Mouse (Mus musculus): ENCODE measurements around the gene Gm9733. TPM values are rescaled to one million over a fixed set of nuclear protein-coding genes. Genes with fewer than 3 reads are reported as not detected.
"Not testable (repeated sequence)": the region's sequence is repeated elsewhere in the genome, so short reads cannot be mapped to it uniquely, and the experiment has no call there.

The Gm9733 gene
- polyA plus RNA-seq (2015; fragmentation: Nextera tagmentation; extraction: Ambion mirVana), result not detected in 2 replicates

DNA sequence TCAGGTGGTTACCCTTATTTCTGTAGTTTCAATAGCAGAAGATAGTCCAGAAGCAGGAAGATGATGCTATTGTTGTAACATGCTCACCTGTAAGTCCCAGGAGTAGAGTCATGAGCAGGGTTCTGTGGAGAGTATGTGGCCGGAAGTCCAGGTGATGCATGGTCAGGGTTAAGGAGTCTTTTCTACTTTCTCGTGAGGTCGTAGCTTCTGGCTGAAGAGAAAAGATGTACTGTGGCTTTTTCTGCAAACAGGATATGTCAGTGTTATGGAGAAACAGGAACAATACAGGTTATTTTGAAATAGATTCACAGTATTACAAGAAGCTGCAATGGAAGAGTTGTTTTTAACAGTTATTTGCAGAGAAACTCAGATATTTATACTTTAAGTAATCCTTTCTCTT lies at the start of gene Gm9733:
TSS of gene Gm9733 (minus strand) at position 240 of the 400 bp plus-strand sequence.
- H3K9me3 ChIP-seq, result no peaks in the 10 kb centered on the region
- H3K4me1 ChIP-seq (replicated peaks), result no peaks in the 10 kb centered on the region
- no peak within 1 kb of the TSS for H3K9ac ChIP-seq
- WGBS, result 88% methylated on average over 3 of the region's 3 CpGs
- no peaks in the 10 kb centered on the region for H3K36me3 ChIP-seq
- H3K27ac ChIP-seq, result no peak within 1 kb of the TSS
- no peak within 1 kb of the TSS for H3K4me2 ChIP-seq
- no peaks in the 10 kb centered on the region for H3K27me3 ChIP-seq
- no peak for ATAC-seq (ENCODE audit: low FRiP score)
- no peak within 1 kb of the TSS for H3K4me3 ChIP-seq

- not testable (repeated sequence) for H3K4me1 ChIP-seq (replicated peaks); H3K27me3 ChIP-seq; H3K27ac ChIP-seq; ATAC-seq (ENCODE audit: low FRiP score); H3K4me3 ChIP-seq; H3K9me3 ChIP-seq; H3K36me3 ChIP-seq; H3K9ac ChIP-seq; H3K4me2 ChIP-seq
- 81% methylated on average over 3 of the region's 3 CpGs for WGBS
Observed at GRCm38 (mm10) chr3:15355690-15356089, 23.6 kb upstream of the Gm9733 start.

DNA sequence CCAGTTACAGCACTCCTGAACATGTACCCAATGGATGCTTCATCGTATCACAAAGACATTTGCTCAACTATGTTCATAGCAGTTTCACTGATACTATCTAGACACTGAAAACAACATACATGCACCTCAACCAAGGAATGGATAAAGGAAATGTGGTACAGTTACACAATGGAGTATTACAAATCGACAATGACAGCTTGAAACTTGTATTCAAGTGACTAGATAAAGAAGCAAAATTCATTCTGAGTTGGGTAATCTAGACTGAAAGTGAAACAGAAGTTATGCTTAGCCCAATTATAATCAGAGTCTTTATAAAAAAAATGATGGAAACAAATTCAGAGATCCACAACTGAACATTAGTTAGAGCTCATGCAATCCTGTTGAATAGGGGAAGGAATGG lies 18.2 kb upstream of the Gm9733 start:
- H3K27me3 ChIP-seq; H3K27ac ChIP-seq; H3K9me3 ChIP-seq; H3K4me3 ChIP-seq; H3K4me2 ChIP-seq; H3K36me3 ChIP-seq; H3K4me1 ChIP-seq (replicated peaks); H3K9ac ChIP-seq; ATAC-seq (ENCODE audit: low FRiP score): not testable (repeated sequence)
- WGBS, result 86% methylated on average over 1 of the region's 2 CpGs

DNA sequence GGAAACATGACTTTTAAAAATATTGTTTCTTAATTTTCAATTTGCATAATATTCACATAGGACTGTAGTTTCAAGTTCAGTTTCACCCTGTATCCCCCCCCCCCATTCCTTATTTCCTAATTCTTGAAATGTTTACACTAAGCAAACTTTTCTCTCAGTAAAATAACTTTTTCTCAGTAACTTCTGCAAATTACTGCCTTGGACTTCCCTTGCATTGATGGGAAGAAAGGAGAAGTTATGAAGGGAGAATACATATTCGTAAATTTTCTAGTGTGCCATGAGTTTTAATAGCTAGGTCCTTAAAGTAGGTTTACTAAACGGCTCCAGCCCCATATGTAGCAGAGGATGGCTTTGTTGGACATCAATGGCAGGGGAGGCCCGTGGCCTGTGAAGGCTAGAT lies 13.5 kb upstream of the Gm9733 start:
- H3K4me2 ChIP-seq; H3K9me3 ChIP-seq; H3K4me3 ChIP-seq; H3K9ac ChIP-seq; H3K27me3 ChIP-seq; H3K27ac ChIP-seq; H3K36me3 ChIP-seq; ATAC-seq (ENCODE audit: low FRiP score); H3K4me1 ChIP-seq (replicated peaks): not testable (repeated sequence)
- WGBS, result 66% methylated on average over 3 of the region's 3 CpGs

DNA sequence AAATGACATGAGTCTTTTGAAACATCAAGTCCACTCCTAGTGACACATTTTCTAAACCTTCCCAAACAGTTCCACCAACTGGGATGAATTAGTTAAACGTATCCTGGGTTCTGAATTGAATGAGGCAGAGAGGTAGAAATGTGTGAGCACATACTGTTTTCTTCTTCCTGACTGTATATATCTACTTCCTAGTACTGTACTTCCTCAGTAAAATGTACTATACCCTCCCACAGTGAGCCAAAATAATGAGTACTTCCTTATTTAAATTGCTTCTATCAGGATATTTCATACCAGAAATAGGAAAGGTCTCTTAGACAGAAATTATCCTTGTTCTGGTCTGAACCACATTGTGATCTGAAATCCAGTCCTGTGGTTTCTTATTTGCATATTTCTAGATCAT lies 8.2 kb upstream of the Gm9733 start:
- no peaks in the 10 kb centered on the region for H3K9me3 ChIP-seq
- no peak overlapping the region for H3K4me2 ChIP-seq
- H3K36me3 ChIP-seq, result no peaks in the 10 kb centered on the region
- no peak overlapping the region for H3K27ac ChIP-seq
- no peaks in the 10 kb centered on the region for H3K4me1 ChIP-seq (replicated peaks)
- WGBS, result 71% methylated on average over 1 of the region's 1 CpGs
- no peak overlapping the region for H3K9ac ChIP-seq
- no peaks in the 10 kb centered on the region for H3K27me3 ChIP-seq
- ATAC-seq (ENCODE audit: low FRiP score), result no peak
- no peak overlapping the region for H3K4me3 ChIP-seq

DNA sequence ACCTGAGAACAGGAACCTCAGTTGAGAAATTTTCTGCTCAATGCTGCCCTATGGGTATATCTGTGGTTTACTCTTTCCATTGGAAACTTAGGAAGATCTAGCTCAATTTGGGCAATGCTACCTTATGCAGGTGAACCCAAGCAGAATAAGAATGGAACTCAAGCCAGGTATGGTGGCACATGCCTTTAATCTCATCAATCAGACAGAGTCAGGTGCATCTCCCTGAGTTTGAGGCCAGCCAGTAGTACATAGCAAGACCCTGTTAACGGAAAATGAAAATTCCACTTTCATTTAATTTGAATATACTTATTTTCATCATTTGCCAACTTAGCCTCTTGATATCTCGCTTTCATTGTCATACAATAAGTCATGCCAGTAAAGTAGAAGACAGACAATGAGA lies 2.1 kb upstream of the Gm9733 start:
- no peak overlapping the region for H3K4me2 ChIP-seq
- no peaks in the 10 kb centered on the region for H3K4me1 ChIP-seq (replicated peaks)
- no peaks in the 10 kb centered on the region for H3K36me3 ChIP-seq
- 74% methylated on average over 2 of the region's 2 CpGs for WGBS
- no peak for ATAC-seq (ENCODE audit: low FRiP score)
- no peak overlapping the region for H3K4me3 ChIP-seq
- H3K27me3 ChIP-seq, result no peaks in the 10 kb centered on the region
- H3K27ac ChIP-seq, result no peak overlapping the region
- no peak overlapping the region for H3K9ac ChIP-seq
- no peaks in the 10 kb centered on the region for H3K9me3 ChIP-seq

- no peaks in the 10 kb centered on the region for H3K27me3 ChIP-seq
- H3K4me2 ChIP-seq, result no peak overlapping the region
- 75% methylated on average over 3 of the region's 3 CpGs for WGBS
- ATAC-seq (ENCODE audit: low FRiP score), result no peak
- H3K9me3 ChIP-seq, result no peaks in the 10 kb centered on the region
- H3K9ac ChIP-seq, result no peak overlapping the region
- H3K27ac ChIP-seq, result no peak overlapping the region
- no peak overlapping the region for H3K4me3 ChIP-seq
- H3K36me3 ChIP-seq, result no peaks in the 10 kb centered on the region
- H3K4me1 ChIP-seq (replicated peaks), result no peaks in the 10 kb centered on the region
Observed at GRCm38 (mm10) chr3:15331545-15331944, 557 bp downstream of the Gm9733 start.

DNA sequence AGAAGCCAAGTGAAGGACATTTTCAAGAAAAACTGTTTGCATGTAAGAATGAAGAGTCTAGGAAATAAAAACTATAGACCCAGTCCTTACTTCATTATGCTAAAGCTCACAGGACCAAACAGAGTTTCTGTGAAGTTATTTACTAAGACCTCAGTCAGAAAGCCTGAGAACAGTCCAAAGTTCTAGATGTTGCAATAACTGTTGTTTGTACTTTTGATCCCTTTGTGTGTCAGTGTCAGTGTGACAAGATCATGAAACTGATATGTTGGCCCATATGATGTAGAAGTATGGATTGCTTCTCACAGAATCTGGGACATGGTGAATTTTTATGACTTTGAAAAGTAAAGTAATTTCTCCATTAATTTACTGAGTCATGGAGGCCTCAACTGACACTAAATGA lies 2.6 kb downstream of the Gm9733 start:
- Histone ChIP-seq H3K27ac (no peak overlapping the region), H3K27me3 (no peaks in the 10 kb centered on the region), H3K36me3 (no peaks in the 10 kb centered on the region), H3K9me3 (no peaks in the 10 kb centered on the region), H3K9ac (no peak overlapping the region), H3K4me3 (no peak overlapping the region), H3K4me2 (no peak overlapping the region), H3K4me1 (replicated peaks) (no peaks in the 10 kb centered on the region)
- no peak for ATAC-seq (ENCODE audit: low FRiP score)

GRCm38 (mm10) chr3:15284424-15285328 lies 47.4 kb downstream of the Gm9733 start:
- Histone ChIP-seq H3K4me2 (no peak overlapping the region), H3K9me3 (no peaks in the 10 kb centered on the region), H3K27ac (no peak overlapping the region), H3K9ac (no peak overlapping the region), H3K4me1 (replicated peaks) (no peaks in the 10 kb centered on the region), H3K27me3 (no peaks in the 10 kb centered on the region), H3K36me3 (no peaks in the 10 kb centered on the region), H3K4me3 (no peak overlapping the region)
- no peak for ATAC-seq (ENCODE audit: low FRiP score)
- 89% methylated on average over 6 of the region's 6 CpGs for WGBS

GRCm38 (mm10) chr3:15275899-15276526 lies 56.1 kb downstream of the Gm9733 start:
- H3K36me3 ChIP-seq, result no peaks in the 10 kb centered on the region
- no peak overlapping the region for H3K4me3 ChIP-seq
- no peak for ATAC-seq (ENCODE audit: low FRiP score)
- no peak overlapping the region for H3K9ac ChIP-seq
- H3K4me1 ChIP-seq (replicated peaks), result no peaks in the 10 kb centered on the region
- H3K4me2 ChIP-seq, result no peak overlapping the region
- H3K27ac ChIP-seq, result no peak overlapping the region
- H3K27me3 ChIP-seq, result no peaks in the 10 kb centered on the region
- 83% methylated on average over 5 of the region's 5 CpGs for WGBS
- H3K9me3 ChIP-seq, result no peaks in the 10 kb centered on the region

DNA sequence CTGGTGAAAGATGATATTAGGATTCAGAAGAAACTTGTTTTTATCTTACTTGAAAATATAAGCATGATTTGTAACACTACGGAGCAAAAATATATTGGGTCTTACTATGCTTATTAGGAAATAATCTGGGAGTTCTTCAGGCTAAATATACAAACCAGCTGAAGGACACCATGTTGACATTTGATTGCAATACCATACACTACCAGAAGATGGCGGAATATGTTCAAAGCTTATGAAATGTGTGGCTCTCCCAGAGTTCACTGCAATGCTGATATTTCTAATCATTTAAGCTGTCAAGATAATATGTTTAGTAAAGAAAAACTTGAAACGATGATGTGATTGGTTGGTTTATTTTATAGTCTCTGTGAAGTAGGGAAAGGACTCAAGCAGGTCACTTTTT lies 67.7 kb downstream of the Gm9733 start:
- H3K9me3 ChIP-seq, result no peaks in the 10 kb centered on the region
- H3K27me3 ChIP-seq, result no peaks in the 10 kb centered on the region
- H3K4me1 ChIP-seq (replicated peaks), result no peaks in the 10 kb centered on the region
- H3K27ac ChIP-seq, result no peak overlapping the region
- WGBS, result 13% methylated on average over 3 of the region's 3 CpGs
- H3K9ac ChIP-seq, result no peak overlapping the region
- H3K4me3 ChIP-seq, result no peak overlapping the region
- H3K36me3 ChIP-seq, result no peaks in the 10 kb centered on the region
- H3K4me2 ChIP-seq, result no peak overlapping the region
- ATAC-seq (ENCODE audit: low FRiP score), result no peak

DNA sequence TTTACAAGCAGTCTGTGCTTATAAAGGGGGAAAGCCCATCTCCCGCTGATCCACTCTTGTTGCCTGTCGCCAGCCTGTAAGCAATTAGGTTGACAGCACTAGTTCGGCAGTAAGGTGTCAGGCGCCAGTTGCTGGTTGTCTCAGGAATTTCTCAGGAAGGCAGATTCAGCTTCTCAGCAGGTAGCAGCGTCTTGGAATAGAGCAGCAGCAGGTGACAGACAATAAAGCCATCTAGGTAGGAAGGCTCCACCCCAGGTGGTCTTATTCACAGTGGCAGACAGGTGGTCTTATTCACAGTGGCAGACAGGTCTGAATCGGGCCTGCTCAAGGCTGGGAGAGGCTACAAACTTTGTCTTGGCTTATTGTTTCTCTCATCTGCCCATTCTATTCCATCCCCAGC lies 76.4 kb downstream of the Gm9733 start:
- H3K4me1 ChIP-seq (replicated peaks), result no peaks in the 10 kb centered on the region
- H3K9me3 ChIP-seq, result no peaks in the 10 kb centered on the region
- no peaks in the 10 kb centered on the region for H3K27me3 ChIP-seq
- H3K4me2 ChIP-seq, result no peak overlapping the region
- no peak overlapping the region for H3K4me3 ChIP-seq
- ATAC-seq (ENCODE audit: low FRiP score), result no peak
- H3K9ac ChIP-seq, result no peak overlapping the region
- H3K36me3 ChIP-seq, result no peaks in the 10 kb centered on the region
- 72% methylated on average over 6 of the region's 6 CpGs for WGBS
- no peak overlapping the region for H3K27ac ChIP-seq
